Mouse (Mus musculus) G1E (cell line): ENCODE measurements at regions not wholly inside any gene's neighbourhood (a gene's known extent, or its start where the extent isn't known, plus 50 kb on each side); places are given as distances from the start of the nearest gene placed in this dataset.

ENCODE experiments used
- ATAC-seq: 2 replicates; pipeline ENCODE4 v1.8.0; 2016; ENCODE audit warnings: mild to moderate bottlenecking; ENCODE audit not compliant: insufficient number of reproducible peaks, poor library complexity, low FRiP score, severe bottlenecking; ENCODE audit errors: extremely low read depth
- DNase-seq: peaks from one replicate; pipeline ENCODE4 v3.0.0; 2012; ENCODE audit warnings: low spot score
- H3K27me3 ChIP-seq: 2 replicates; pipeline ENCODE4 v1.6.1; 2012; ENCODE audit warnings: mild to moderate bottlenecking, low read length, inconsistent platforms; ENCODE audit not compliant: insufficient read depth
- H3K36me3 ChIP-seq: replicated peaks from 2 replicates; pipeline ENCODE3; 2012; ENCODE audit warnings: mild to moderate bottlenecking, inconsistent platforms
- H3K4me1 ChIP-seq: 2 replicates; pipeline ENCODE4 v1.6.1; 2012; ENCODE audit warnings: low read depth, low read length, inconsistent platforms, mixed read lengths; ENCODE audit not compliant: insufficient read depth
- H3K4me3 ChIP-seq: 2 replicates; pipeline ENCODE4 v1.5.1; 2012; ENCODE audit warnings: low read depth, mild to moderate bottlenecking, inconsistent platforms, low read length, moderate library complexity, mixed read lengths
- H3K9me3 ChIP-seq: replicated peaks from 2 replicates; pipeline ENCODE4 v1.6.1; 2012; ENCODE audit warnings: inconsistent platforms
- CTCF ChIP-seq: IDR thresholded peaks from 2 replicates; pipeline ENCODE4 v1.5.1; 2012; ENCODE audit warnings: low read depth, low read length, inconsistent platforms, mixed read lengths
- GATA1 ChIP-seq: IDR thresholded peaks from 2 replicates; pipeline ENCODE4 v1.6.1; 2012; ENCODE audit warnings: borderline replicate concordance, low read length, inconsistent platforms, mixed read lengths
- GATA2 ChIP-seq: IDR thresholded peaks from 2 replicates; pipeline ENCODE4 v1.6.1; 2012; ENCODE audit warnings: low read depth, low read length, inconsistent platforms, borderline replicate concordance
- POLR2AphosphoS5 ChIP-seq: IDR thresholded peaks from 2 replicates; pipeline ENCODE4 v1.6.1; 2012; ENCODE audit warnings: low read depth, low read length, inconsistent platforms; ENCODE audit not compliant: insufficient replicate concordance
- TAL1 ChIP-seq: conservative IDR thresholded peaks from 2 replicates; pipeline ENCODE4 v1.6.1; 2012; ENCODE audit warnings: low read depth, low read length, inconsistent platforms, mixed read lengths

DNA sequence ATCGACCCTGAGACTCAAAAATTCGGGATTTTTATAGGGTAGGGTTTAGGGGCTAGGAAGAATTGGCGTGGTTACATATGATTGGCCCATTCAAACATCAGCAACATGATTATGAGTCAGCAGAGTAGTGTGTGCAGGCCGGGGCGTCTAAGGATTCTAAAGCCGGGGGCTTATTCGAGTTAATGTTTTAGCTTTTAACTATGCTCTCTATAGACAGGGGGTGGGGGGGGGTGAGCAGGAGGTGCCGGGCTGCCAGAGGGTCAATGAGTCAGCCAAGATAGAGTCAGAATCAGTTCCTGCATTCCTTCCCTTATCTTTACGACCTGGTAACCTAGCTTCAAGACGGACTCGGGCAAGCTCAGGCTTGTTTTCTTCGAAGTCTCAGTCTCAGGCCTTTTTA lies 333.2 kb upstream of the Smc2 start:
- peak; percentile 15; the same call in 1 of the 2 replicates for ATAC-seq
- H3K27me3 ChIP-seq, result no peaks in the 10 kb centered on the region
- no peak for DNase-seq
- no peak overlapping the region for H3K4me3 ChIP-seq
- TF ChIP-seq CTCF (no peak), GATA1 (no peak), GATA2 (no peak), POLR2AphosphoS5 (no peak), TAL1 (no peak)
- H3K36me3 ChIP-seq, result no peaks in the 10 kb centered on the region
- H3K4me1 ChIP-seq, result no peaks in the 10 kb centered on the region
- H3K9me3 ChIP-seq, result no peaks in the 10 kb centered on the region

DNA sequence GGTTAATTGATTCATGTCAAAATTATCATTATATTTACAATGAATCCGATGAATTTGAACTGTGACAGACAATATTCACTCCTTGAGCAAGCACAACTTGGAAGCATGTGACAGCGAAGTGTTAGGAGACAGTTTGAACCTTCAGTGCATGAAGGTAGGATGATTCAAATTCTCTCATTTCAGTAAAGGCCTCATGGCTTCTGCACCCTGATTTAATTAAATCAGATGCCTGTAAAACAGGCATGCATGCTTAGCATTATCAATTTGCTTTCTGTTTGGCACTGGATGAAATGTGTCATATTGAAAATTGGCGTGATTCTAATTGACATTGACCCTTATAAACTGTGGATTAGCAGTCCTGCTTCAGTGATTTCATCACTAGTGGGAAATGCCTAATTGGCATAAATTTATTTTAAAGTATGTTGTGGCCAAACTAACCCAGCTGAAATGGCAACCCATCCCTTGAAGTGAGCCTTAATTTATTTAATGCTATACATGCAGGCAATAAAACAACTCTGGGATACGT lies 321.2 kb upstream of the Smc2 start:
- Histone ChIP-seq H3K4me3 (no peak overlapping the region), H3K36me3 (no peaks in the 10 kb centered on the region), H3K4me1 (no peaks in the 10 kb centered on the region), H3K9me3 (no peaks in the 10 kb centered on the region), H3K27me3 (no peaks in the 10 kb centered on the region)
- ATAC-seq (no peak), DNase-seq (no peak)
- TF ChIP-seq GATA2 (no peak), TAL1 (no peak), GATA1 (no peak), POLR2AphosphoS5 (no peak), CTCF (no peak)

DNA sequence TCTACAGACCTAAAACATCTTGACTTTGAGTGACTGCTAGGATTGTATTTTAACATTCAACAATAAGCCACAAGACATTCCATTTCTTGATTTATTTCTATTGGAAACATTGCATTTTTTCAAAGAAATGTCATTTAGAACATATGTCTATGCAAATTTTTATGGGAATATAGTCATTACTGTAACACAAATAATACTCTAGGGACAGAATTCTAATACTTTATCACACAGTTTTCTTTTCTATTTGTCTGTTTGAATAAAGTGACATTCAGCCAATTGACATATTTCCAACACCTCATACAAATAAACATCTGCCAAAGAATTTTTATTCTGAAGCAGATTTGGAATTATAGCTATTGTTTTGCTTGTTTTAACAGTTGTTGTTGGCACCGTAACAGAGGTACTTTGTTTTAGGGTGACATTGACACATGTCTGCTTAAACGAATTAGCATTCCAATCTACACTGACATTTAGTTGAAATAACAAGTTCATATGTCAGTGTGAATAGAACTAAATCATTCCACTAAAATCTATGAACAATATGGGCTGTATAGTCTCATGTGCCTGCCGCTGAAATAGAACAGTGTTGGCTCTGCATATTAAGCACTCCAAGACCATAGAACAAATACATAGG lies 320.5 kb upstream of the Smc2 start:
- Histone ChIP-seq H3K27me3 (no peaks in the 10 kb centered on the region), H3K4me3 (no peak overlapping the region), H3K9me3 (no peaks in the 10 kb centered on the region), H3K36me3 (no peaks in the 10 kb centered on the region), H3K4me1 (no peaks in the 10 kb centered on the region)
- TF ChIP-seq POLR2AphosphoS5, result no peak
- no peak for TF ChIP-seq GATA1
- TF ChIP-seq GATA2, result no peak
- no peak for TF ChIP-seq TAL1
- no peak for TF ChIP-seq CTCF
- ATAC-seq (no peak), DNase-seq (no peak)

DNA sequence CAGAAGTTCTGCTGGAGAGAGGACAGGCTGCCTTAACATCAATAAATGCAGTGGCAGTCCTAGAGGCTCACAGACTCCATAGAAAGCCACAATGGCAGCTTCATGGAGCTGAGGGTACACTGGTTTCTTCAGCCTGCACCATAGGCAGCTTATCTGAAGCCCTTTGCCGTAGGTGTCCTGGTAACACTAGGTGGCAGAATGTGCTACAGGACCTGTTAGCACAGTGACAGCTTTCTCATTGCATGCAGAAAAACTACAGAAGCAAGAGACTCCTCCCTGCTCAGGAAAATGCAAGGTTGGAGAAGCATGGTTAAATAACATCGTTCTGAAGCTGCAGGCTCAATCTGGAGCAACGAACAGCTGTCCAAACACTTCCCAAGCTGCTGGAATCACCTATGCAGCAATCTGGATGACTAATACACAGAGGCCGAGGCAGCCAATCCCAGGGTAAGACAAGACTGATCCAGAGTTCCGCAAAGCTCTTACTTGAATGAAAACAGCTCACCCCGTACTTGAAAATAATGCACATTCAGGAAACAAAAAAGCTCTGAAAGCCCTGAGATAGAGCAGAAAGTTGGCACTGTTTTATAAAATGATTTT lies 286.4 kb upstream of the Smc2 start:
- TF ChIP-seq CTCF (no peak), POLR2AphosphoS5 (no peak), TAL1 (no peak), GATA1 (no peak), GATA2 (no peak)
- DNase-seq (no peak), ATAC-seq (no peak)

DNA sequence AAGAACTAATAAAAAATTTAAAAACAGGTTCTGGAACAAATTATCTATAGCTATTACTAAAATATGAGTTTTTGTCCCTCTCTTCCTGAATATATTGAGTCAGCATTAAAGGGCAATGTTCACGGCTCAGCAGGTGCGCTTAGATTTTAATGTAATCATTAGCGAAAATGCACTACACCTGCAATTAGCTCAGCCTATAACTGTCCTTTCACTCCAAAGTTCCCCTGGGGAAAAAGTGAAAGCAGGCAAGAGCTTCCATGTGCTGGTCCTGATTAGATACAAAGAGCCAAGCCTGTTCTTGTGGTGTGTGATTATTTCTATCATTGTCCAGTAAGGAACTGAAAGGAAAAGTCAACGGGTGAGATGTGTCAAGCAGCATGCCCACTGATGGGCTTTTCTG lies 262.8 kb upstream of the Smc2 start:
- no peaks in the 10 kb centered on the region for H3K9me3 ChIP-seq
- H3K4me3 ChIP-seq, result no peak overlapping the region
- TF ChIP-seq TAL1, result no peak
- TF ChIP-seq CTCF, result no peak
- TF ChIP-seq GATA1, result no peak
- no peak for TF ChIP-seq GATA2
- no peak for TF ChIP-seq POLR2AphosphoS5
- DNase-seq (no peak), ATAC-seq (no peak)
- no peaks in the 10 kb centered on the region for H3K27me3 ChIP-seq
- H3K4me1 ChIP-seq, result no peaks in the 10 kb centered on the region
- no peaks in the 10 kb centered on the region for H3K36me3 ChIP-seq

More for the DNA sequence above, 286.4 kb upstream of the Smc2 start:
- no peaks in the 10 kb centered on the region for H3K27me3 ChIP-seq
- H3K4me1 ChIP-seq, result no peaks in the 10 kb centered on the region
- no peaks in the 10 kb centered on the region for H3K36me3 ChIP-seq
- H3K9me3 ChIP-seq, result no peaks in the 10 kb centered on the region
- no peak overlapping the region for H3K4me3 ChIP-seq

DNA sequence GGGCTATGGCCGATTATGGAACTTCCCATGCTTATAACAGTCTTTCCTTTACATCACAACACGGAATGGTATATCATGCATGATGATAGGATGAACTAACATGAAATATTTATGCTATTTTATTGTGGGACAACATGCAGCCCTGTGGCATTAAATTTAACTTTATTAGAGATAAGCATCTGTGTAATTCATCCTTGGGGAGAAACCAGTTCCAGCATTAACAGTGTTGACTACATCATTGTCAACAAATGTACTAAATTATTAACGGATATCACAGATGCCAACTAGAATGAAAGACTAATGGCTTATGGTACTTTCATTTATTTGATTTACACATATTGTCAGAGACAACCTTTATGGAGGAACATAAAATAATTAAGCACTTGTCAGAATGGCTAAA lies 241.3 kb upstream of the Smc2 start:
- ATAC-seq (no peak), DNase-seq (no peak)
- H3K9me3 ChIP-seq, result no peaks in the 10 kb centered on the region
- TF ChIP-seq GATA2 (no peak), GATA1 (no peak), CTCF (no peak), TAL1 (no peak), POLR2AphosphoS5 (no peak)
- no peaks in the 10 kb centered on the region for H3K4me1 ChIP-seq
- no peaks in the 10 kb centered on the region for H3K36me3 ChIP-seq
- no peak overlapping the region for H3K4me3 ChIP-seq
- H3K27me3 ChIP-seq, result no peaks in the 10 kb centered on the region

DNA sequence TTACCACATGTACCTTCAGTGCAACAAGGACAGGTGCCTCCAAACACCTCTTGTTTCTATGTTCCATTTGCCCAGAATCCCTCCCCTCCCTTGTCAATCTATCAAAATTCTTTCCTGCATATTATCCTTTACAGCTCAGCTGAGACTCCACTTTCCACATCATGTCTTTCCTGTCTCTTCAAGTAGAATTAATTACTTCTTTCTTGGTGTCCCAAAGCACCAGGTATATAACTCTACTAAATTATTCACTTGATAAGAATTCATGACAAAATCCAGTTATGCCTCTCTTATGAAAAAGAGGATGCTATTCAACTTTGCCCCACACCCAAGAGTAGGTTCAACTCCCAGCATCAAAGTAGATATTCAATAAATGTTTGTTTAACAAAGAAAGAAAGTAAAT lies 228.4 kb upstream of the Smc2 start:
- ATAC-seq, result no peak
- DNase-seq, result no peak
- Histone ChIP-seq H3K27me3 (no peaks in the 10 kb centered on the region), H3K36me3 (no peaks in the 10 kb centered on the region), H3K9me3 (no peaks in the 10 kb centered on the region), H3K4me1 (no peaks in the 10 kb centered on the region), H3K4me3 (no peak overlapping the region)
- TF ChIP-seq TAL1 (no peak), CTCF (no peak), GATA1 (no peak), POLR2AphosphoS5 (no peak), GATA2 (no peak)
